Mouse (Mus musculus) cerebellum, adult 2 months (tissue): Measurements from ENCODE around the gene Gcnt2. TPM values are rescaled to one million over a fixed set of nuclear protein-coding genes. Genes with fewer than 3 reads are reported as not detected.

Experiments
- DNase-seq, 2 experiments: peaks; one replicate each; pipeline ENCODE4 v3.0.0; 2021
- H3K27ac ChIP-seq: fragments of 200-500 bp; 2 replicates; pipeline ENCODE4 v1.5.1; 2012; ENCODE audit warnings: low read length, control low read depth, inconsistent platforms; ENCODE audit not compliant: insufficient read depth
- H3K27me3 ChIP-seq: fragments of 200-500 bp; 2 replicates; pipeline ENCODE4 v1.6.1; 2012; ENCODE audit warnings: inconsistent platforms, mild to moderate bottlenecking, low read length, moderate library complexity; ENCODE audit not compliant: control insufficient read depth, insufficient read depth
- H3K4me1 ChIP-seq: fragments of 200-500 bp; 2 replicates; pipeline ENCODE4 v1.6.1; 2011; ENCODE audit warnings: low read length; ENCODE audit not compliant: control insufficient read depth, insufficient read depth
- H3K4me3 ChIP-seq: fragments of 200-500 bp; replicated peaks from 2 replicates; pipeline ENCODE3; 2011; ENCODE audit warnings: mild to moderate bottlenecking, low read depth, low read length, control low read depth; ENCODE audit not compliant: insufficient read depth
- CTCF ChIP-seq: fragments of 200-500 bp; IDR thresholded peaks from 2 replicates; pipeline ENCODE4 v1.5.1; 2011; ENCODE audit warnings: low read depth, mild to moderate bottlenecking, control low read depth, low read length, moderate library complexity, borderline replicate concordance; ENCODE audit not compliant: insufficient read depth
- POLR2A ChIP-seq: fragments of 200-500 bp; IDR thresholded peaks from 2 replicates; pipeline ENCODE4 v1.6.1; 2011; ENCODE audit warnings: low read length, control low read depth, borderline replicate concordance; ENCODE audit not compliant: insufficient read depth
- WGBS: fragments of 180-500 bp; shearing (Covaris S2); methylation state at CpG from one replicate; pipeline ENCODE4 v1.1.7; 2018; 5-methylcytosine and 5-hydroxymethylcytosine counted together
- polyA plus RNA-seq: library from polyadenylated mRNA; depleted of rRNA; stranded (reverse); fragments of >200 nt; gene quantifications from 2 replicates; pipeline ENCODE4 v1.2.3, GENCODE M21; 2012

Gene Gcnt2
- polyA plus RNA-seq, 1 experiment: 2.3 TPM

DNA sequence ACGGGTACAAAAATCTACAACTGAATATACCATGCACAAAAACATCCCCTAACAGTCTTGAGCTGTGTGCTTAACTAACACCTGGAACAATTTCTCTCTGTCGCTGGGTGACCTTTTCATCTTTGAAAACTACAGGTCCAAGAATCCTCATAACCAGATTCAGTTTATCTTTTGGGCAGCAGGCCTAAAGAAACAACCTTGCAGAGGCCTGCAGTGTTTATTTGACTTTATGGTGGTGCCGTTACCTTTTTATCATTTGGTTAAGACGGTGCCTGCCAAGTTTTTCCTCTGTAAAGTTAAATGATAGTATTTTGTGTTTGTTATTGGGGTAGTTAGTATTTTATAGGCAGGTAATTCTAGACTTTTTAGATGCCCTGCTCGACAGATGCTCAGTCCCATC, 15.9 kb downstream of the Gcnt2 start:
- Histone ChIP-seq H3K4me3 (no peak overlapping the region), H3K4me1 (no peaks in the 10 kb centered on the region; the same call in 1 of the 2 replicates), H3K27ac (no peak overlapping the region), H3K27me3 (no peaks in the 10 kb centered on the region)
- 90% methylated on average over 5 of the region's 5 CpGs for WGBS
- no peak for TF ChIP-seq POLR2A
- TF ChIP-seq CTCF: no peak
- no peak for DNase-seq

DNA sequence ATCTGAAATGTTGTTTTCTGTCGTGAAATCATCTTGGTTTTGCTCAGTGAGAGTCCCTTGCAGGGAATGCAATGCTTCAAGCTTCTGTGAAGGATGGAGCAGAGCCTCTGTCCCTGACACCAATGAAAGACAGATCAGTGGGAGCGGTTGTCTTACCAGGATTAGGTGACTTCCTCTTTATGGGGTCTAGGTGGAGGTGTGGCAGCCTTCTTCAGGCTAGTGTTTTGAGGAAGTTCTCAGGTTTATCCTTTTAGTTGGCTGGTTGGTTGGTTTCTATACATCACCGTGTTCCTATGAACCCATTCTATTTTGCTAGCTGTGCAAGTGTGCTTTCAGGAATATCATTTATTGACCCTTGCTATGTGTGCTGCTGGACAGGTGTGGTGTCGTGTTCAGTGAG, 18.0 kb downstream of the Gcnt2 start:
- Histone ChIP-seq H3K27ac (no peak overlapping the region), H3K27me3 (no peaks in the 10 kb centered on the region), H3K4me1 (no peaks in the 10 kb centered on the region), H3K4me3 (no peak overlapping the region)
- TF ChIP-seq CTCF (no peak), POLR2A (no peak)
- DNase-seq: no peak
- WGBS: 79% methylated on average over 4 of the region's 4 CpGs

DNA sequence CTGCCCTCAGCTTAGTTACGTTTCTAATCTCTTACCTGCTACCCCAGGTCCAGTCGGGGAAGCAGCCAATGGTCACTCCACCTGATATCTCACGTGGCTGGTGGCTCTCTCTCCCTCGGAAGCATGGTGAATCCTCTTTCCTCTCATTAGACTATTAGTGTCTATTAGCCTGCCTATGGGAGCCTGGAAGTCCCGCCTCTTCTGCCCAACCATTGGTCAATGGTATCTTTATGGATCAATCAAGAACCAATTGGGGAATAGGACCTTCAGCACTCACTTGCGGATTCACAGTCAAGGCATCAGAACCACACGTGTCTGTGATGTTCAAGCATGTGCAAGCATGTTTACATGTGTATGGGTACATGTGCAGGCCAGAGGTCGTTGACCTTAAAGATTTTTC, 21.0 kb downstream of the Gcnt2 start:
- Histone ChIP-seq H3K4me3 (no peak overlapping the region), H3K4me1 (no peaks in the 10 kb centered on the region), H3K27ac (no peak overlapping the region), H3K27me3 (no peaks in the 10 kb centered on the region)
- TF ChIP-seq CTCF (no peak), POLR2A (no peak)
- no peak for DNase-seq
- WGBS: 79% methylated on average over 8 of the region's 8 CpGs

GRCm38 (mm10) chr13:40882606-40883005, 23.1 kb downstream of the Gcnt2 start:
- Histone ChIP-seq H3K4me1 (no peaks in the 10 kb centered on the region), H3K4me3 (no peak overlapping the region), H3K27me3 (no peaks in the 10 kb centered on the region; the same call in 1 of the 2 replicates), H3K27ac (no peak overlapping the region)
- 82% methylated on average over 5 of the region's 5 CpGs for WGBS
- DNase-seq: no peak
- no peak for TF ChIP-seq POLR2A
- no peak for TF ChIP-seq CTCF

DNA sequence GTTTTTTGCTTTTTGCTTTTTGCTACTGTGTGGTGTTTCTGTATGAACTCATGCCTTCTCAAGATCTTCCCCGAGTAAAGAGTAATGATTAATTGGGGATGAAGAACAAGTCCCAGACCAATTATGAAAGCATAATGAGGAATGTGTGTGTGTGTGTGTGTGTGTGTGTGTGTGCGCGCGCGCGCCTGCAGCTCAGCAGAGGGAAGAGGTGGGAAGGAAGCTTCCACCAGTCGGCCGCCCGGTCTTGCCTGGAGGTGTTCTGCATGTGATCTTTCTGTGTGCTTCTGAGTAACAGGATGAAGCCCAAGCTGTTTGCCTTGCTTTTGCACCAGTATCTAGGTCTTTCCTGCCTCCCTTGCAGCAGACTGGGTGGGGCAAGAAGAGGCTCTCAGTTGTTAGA, 24.3 kb downstream of the Gcnt2 start:
- no peak overlapping the region for H3K4me3 ChIP-seq
- DNase-seq: no peak
- H3K27ac ChIP-seq: no peak overlapping the region
- WGBS: 90% methylated on average over 9 of the region's 9 CpGs
- no peaks in the 10 kb centered on the region for H3K4me1 ChIP-seq
- H3K27me3 ChIP-seq: no peaks in the 10 kb centered on the region; the same call in 1 of the 2 replicates
- TF ChIP-seq POLR2A: no peak
- TF ChIP-seq CTCF: no peak

DNA sequence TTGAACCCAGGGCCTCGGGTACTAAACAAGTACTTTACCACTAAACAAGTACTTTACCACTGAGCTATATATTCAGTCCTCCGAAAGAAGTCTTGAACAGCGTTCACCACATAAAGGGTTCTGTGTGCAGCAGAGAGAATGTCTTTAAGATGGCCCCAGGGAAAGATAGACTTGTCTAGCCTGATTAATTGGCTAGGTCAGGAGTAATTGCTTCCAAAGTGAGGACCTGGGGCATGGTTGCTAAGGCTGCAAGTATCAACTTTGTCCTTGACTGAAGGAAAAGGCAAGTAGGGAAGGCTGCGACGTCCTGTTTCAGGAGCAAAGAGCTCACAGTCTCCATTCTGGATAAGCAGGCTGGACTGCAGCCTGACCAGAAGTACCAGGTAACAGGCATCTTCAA, 25.3 kb downstream of the Gcnt2 start:
- Histone ChIP-seq H3K4me1 (no peaks in the 10 kb centered on the region), H3K4me3 (no peak overlapping the region), H3K27me3 (no peaks in the 10 kb centered on the region; the same call in 1 of the 2 replicates), H3K27ac (no peak overlapping the region)
- no peak for TF ChIP-seq POLR2A
- TF ChIP-seq CTCF: no peak
- 82% methylated on average over 5 of the region's 5 CpGs for WGBS
- no peak for DNase-seq

DNA sequence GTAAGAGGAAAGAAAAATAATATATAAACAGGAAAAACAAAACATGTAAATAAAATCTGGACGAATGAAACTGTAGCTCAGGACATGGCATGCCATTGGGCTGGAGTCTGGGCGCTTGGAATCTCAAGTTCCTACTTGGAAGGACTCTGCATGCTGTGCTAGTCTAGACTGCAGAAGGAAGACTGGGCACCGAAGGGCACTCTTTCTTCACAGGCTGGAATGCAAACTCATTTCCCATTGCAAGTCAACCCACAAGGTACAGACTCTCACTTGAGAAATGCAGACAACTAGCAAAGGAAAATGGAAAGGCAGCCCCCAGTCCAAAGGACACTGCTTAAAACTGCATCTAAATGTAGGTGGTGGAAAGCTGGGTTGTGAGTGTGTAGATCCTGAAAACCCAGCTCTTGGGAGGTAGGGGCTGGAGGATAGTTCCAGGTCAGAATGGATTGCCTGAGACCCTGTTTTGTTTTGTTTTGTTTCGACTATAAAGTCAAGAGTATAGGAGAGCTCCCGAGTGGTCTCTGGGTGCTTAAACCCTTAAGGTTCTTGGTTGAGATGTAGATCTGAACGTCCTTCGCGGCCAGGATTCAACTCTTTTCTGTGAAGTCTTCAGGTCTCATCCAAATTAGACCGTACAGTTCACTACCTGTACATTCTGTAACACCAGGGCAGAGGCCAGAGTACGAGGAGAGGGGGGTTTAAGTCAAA, 26.5 kb downstream of the Gcnt2 start:
- Histone ChIP-seq H3K4me1 (no peaks in the 10 kb centered on the region), H3K27ac (no peak overlapping the region), H3K4me3 (no peak overlapping the region), H3K27me3 (no peaks in the 10 kb centered on the region; the same call in 1 of the 2 replicates)
- DNase-seq: no peak
- WGBS: 57% methylated on average over 10 of the region's 10 CpGs
- no peak for TF ChIP-seq POLR2A
- TF ChIP-seq CTCF: no peak

GRCm38 (mm10) chr13:40886643-40887381, 27.3 kb downstream of the Gcnt2 start:
- peak in 1 of 2 experiments; percentile 6 for DNase-seq
- H3K27me3 ChIP-seq: no peaks in the 10 kb centered on the region; the same call in 1 of the 2 replicates
- no peaks in the 10 kb centered on the region for H3K4me1 ChIP-seq
- H3K27ac ChIP-seq: no peak overlapping the region
- TF ChIP-seq POLR2A: no peak
- 3% methylated on average over 22 of the region's 22 CpGs for whole genome bisulfite sequencing
- H3K4me3 ChIP-seq: peak overlapping the region; percentile 21
